Mouse (Mus musculus): ENCODE results near the gene Aldh3b1.

The Aldh3b1 gene

GRCm38 (mm10) chr19:3890181-3890580, 39.4 kb downstream of the Aldh3b1 start:
- ChIA-PET POLR2A (interaction anchor here (0.6 to 10.8 kb wide), 15 partner anchors 9 to 207 kb away, joined by 3 to 99 read pairs (median 5); partner anchors contain the start of genes Ndufs8 (in 3 of the 4), Tcirg1 (in 2 of the 4) and Cdk2ap2 (in 1 of the 4)), CTCF (interaction anchor here in 3 of 4 experiments (0.6 to 2.4 kb wide), 11 partner anchors 11 to 298 kb away, joined by 3 to 11 read pairs (median 3); partner anchors contain the start of gene Ndufs8 (in 1 of the 3))

DNA sequence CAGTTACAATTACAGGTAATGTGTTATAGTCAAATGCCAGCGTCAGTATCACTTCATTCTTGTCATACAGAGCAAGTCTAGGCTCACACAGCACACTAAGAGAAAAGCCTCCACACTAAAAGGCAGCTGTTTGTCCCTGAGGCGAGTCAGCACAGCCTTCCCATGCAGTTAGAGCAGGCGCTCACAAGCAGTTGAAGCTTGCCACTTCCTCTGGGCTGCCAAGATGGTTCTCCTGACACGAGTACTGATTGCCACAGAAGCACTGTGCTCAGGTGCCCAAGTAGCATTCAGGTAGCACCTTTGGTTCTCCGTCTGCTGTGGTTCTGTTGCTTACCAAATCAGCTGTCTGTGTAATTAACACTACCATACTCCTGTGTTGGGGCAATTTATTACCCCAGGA, 40.5 kb downstream of the Aldh3b1 start:
- ChIA-PET CTCF (interaction anchor here in 3 of 4 experiments (0.8 to 2.4 kb wide), 7 partner anchors 14 to 91 kb away, joined by 3 to 11 read pairs (median 4); partner anchors contain the start of gene Ndufs8 (in 1 of the 3)), POLR2A (interaction anchor here in 3 of 4 experiments (0.5 to 10.8 kb wide), 8 partner anchors 11 to 34 kb away, joined by 3 to 99 read pairs (median 4); partner anchors contain the start of genes Ndufs8 (in 2 of the 3) and Tcirg1 (in 1 of the 3))

GRCm38 (mm10) chr19:3884325-3884990, 45.1 kb downstream of the Aldh3b1 start:
- ChIA-PET CTCF (no interaction called here), POLR2A (interaction anchor here in 3 of 4 experiments (0.6 to 1.2 kb wide), 6 partner anchors 9 to 88 kb away, joined by 3 to 5 read pairs (median 3); no protein-coding TSS in a partner anchor)

DNA sequence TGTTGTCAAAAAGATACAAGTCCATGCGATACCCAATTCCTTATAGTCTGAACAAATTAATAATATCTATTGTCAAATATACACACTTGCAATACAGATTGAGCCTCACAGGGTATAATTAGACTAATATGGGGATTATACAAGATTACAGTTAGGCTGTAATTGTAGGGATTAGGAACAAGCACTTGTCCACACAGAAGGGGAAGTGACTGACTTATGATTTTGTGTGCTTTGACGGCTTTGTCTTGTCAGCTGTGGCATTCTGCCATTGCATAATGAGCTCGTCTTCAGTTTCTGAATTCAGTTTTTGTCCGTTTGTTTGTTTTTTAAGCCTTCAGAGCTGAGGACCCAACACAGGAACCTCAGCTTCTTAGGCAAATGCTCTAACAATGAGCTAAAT, 47.4 kb downstream of the Aldh3b1 start:
- ChIA-PET CTCF (interaction anchor here in 2 of 4 experiments (1.0 to 2.5 kb wide), 4 partner anchors 9 to 64 kb away, joined by 3 to 5 read pairs (median 3); partner anchors contain the start of gene Ndufs8 (in 1 of the 2)), POLR2A (interaction anchor here in 2 of 4 experiments (0.7 to 1.8 kb wide), 6 partner anchors 9 to 349 kb away, joined by 3 to 7 read pairs (median 3); no protein-coding TSS in a partner anchor)

DNA sequence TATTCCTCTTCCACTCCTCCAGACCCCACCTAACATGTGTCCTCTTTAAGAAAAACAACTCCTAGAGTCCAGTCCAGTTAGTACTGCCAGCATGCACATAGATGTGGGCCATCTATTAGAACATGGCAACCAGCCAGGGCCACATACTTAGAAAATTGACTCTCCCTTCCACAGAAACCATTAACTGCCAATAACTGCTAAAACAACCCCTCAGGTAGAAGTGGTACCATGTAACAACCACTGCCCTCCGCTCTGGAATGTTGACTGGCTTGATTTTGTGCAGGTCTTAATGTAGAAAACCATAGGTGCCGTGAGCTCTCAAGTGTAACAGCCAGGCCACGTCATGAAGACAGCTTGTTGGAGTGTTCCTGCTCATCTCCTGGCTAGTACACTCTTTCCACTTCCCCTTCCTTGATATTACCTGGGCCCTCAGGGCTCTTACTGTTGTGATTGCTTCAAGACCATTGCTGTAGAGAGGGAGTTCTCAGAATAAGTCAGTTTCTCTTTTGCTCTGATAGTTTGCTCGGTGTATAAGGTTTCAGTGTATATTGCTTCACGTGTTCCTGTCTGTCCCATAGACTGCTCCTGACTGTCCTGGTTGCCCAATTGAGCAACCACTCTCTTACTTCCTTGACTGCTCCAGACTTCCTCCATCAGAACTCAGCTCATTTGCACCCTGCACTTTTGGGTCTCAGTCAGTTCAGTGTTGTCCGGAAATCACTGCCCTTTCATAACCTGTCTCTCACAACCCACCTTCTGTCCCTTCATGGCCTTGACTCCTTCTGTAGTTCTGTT, 49.4 kb downstream of the Aldh3b1 start:
- ChIA-PET POLR2A (interaction anchor here in 2 of 4 experiments (1.3 to 1.5 kb wide), 2 partner anchors 17 to 119 kb away, joined by 3 to 4 read pairs; no protein-coding TSS in a partner anchor), CTCF (no interaction called here)

DNA sequence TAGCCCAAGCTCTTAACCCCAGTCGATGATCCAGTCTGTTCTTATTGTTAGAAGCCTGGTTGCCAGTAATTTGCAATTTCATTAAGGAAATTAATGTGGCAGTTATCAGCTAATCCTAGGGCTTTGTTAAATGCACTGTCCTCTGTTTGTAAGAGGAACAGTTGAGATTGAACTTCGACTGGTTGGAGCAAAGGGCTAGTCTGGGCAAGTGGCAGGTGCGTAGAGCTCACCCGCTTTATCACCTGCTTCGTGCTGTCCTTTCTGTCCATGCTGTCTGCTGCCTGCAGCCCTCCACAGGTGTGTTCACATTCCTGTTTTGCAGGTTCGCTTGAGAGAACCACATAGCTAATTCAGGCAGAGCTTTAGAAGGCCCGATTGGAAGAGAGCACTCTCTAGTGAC, 54.6 kb downstream of the Aldh3b1 start:
- ChIA-PET POLR2A (interaction anchor here in 3 of 4 experiments (0.6 to 4.3 kb wide), 40 partner anchors 10 to 187 kb away, joined by 3 to 18 read pairs (median 4); partner anchors contain the start of genes Ndufs8 (in 2 of the 3), 1810055G02Rik (in 1 of the 3), Chka (in 1 of the 3) and Gm49405 (in 1 of the 3)), CTCF (interaction anchor here in 3 of 4 experiments (0.7 to 1.3 kb wide), 7 partner anchors 10 to 138 kb away, joined by 3 to 5 read pairs (median 3); partner anchors contain the start of gene Ndufv1 (in 1 of the 3))

GRCm38 (mm10) chr19:3872373-3872772, 57.2 kb downstream of the Aldh3b1 start:
- ChIA-PET CTCF (interaction anchor here in 2 of 4 experiments (0.6 to 0.9 kb wide), 2 partner anchors 10 to 17 kb away, joined by 3 read pairs; no protein-coding TSS in a partner anchor), POLR2A (interaction anchor here in 3 of 4 experiments (0.6 to 4.3 kb wide), 14 partner anchors 8 to 128 kb away, joined by 3 to 18 read pairs (median 4); partner anchors contain the start of genes Gm49405 (in 1 of the 3) and Nudt8 (in 1 of the 3))

- ChIA-PET POLR2A (interaction anchor here in 3 of 4 experiments (0.7 to 2.0 kb wide), 6 partner anchors 8 to 79 kb away, joined by 3 to 6 read pairs (median 4); no protein-coding TSS in a partner anchor), CTCF (interaction anchor here in 2 of 4 experiments (0.6 to 0.7 kb wide), 2 partner anchors 443 to 507 kb away, joined by 3 to 8 read pairs; no protein-coding TSS in a partner anchor)
These were observed 58.1 kb downstream of the Aldh3b1 start for GRCm38 (mm10) chr19:3871468-3871867.

- POLR2A ChIA-PET = interaction anchor here in 2 of 4 experiments (0.6 to 3.1 kb wide), 6 partner anchors 11 to 44 kb away, joined by 3 to 11 read pairs (median 6); partner anchors contain the start of gene Ndufs8 (in 1 of the 2)
- CTCF ChIA-PET = interaction anchor here in 1 of 4 experiments (1.1 kb wide), 1 partner anchor 144 kb away, joined by 3 read pairs; the partner anchor contains the start of gene Ndufv1
These were observed 61.3 kb downstream of the Aldh3b1 start for GRCm38 (mm10) chr19:3868290-3868689.

DNA sequence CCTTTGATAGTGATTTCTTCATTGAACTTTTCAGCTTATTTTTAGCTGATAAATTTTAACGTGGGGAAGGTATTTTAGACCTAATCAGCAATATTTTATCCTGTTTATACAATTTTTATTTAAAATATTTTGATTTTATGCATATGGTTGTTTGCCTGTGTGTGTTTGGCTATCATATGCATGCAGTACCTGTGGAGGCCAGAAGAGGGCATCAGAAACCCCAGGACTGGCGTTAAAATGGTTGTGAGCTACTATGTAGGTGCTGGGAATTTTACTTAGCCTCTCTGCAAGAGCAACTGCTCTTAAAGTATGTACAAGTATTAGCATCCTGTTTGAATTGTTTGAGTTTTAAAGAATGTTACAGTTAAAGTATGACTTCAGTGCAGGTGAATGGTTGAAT, 64.6 kb downstream of the Aldh3b1 start:
- ChIA-PET POLR2A (interaction anchor here (0.6 to 1.5 kb wide), 15 partner anchors 8 to 181 kb away, joined by 3 to 7 read pairs (median 3); partner anchors contain the start of gene Gstp2 (in 1 of the 4)), CTCF (interaction anchor here (0.5 to 2.0 kb wide), 26 partner anchors 9 to 294 kb away, joined by 3 to 19 read pairs (median 3); partner anchors contain the start of gene Ndufv1 (in 2 of the 4))

All from embryonic stem cell, embryonic (primary cell).